Mouse (Mus musculus): ENCODE measurements around the gene Zfp622.

DNA sequence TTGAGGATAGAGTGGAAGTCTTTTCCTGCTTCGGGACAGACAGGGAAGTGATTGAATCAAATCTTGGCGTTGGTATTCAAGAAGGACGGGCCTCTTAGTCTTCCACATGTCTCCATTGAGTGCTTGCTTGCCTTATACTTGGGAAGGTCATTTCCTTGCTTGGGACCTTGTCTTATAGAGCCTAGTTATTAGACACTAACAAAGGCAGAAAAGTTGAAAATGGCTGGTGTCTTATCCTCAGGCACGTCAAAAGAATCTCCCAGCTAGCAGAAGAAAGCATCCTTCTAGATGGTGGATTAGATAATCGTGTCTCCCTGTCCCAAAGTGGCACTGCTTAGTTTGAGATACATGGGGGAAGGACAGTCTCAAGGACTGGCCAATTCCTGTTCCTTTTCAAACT, 28.2 kb upstream of the Zfp622 start:
- no peak for TF ChIP-seq POLR2A (IDR thresholded peaks at IDR 0.05; ENCODE audit: borderline replicate concordance, low read depth, low read length)
- TF ChIP-seq CTCF (IDR thresholded peaks at IDR 0.05; ENCODE audit: low read depth, low read length), result no peak
